Mouse (Mus musculus) lung, postnatal 0 days (tissue): ENCODE data around the gene Lsm4. TPM values are rescaled to one million over a fixed set of nuclear protein-coding genes. Genes with fewer than 3 reads are reported as not detected.

Experiments
- ATAC-seq: fragments of 200-750 bp; cut with Nextera tagmentation; 2 replicates; pipeline ENCODE4 v1.8.0; 2017; ENCODE audit warnings: moderate library complexity
- DNase-seq: peaks from one replicate; pipeline ENCODE4 v3.0.0-alpha.2; 2016; ENCODE audit warnings: low spot score
- H3K27ac ChIP-seq: fragments of 300-500 bp; sonication (generic); 2 replicates; pipeline ENCODE4 v1.5.1; 2014; ENCODE audit warnings: antibody characterized with exemption, mild to moderate bottlenecking, low read length, mixed read lengths
- H3K27me3 ChIP-seq: fragments of 300-500 bp; sonication (generic); replicated peaks from 2 replicates; pipeline ENCODE4 v1.6.1; 2014; ENCODE audit warnings: low read length, mixed read lengths; ENCODE audit not compliant: insufficient read depth
- H3K36me3 ChIP-seq: fragments of 300-500 bp; sonication (generic); 2 replicates; pipeline ENCODE4 v1.6.1; 2014; ENCODE audit warnings: low read length, mixed read lengths; ENCODE audit not compliant: insufficient read depth
- H3K4me1 ChIP-seq: fragments of 300-500 bp; sonication (generic); 2 replicates; pipeline ENCODE4 v1.6.1; 2014; ENCODE audit warnings: antibody characterized with exemption, low read depth, low read length, mixed read lengths; ENCODE audit not compliant: insufficient read depth
- H3K4me2 ChIP-seq: fragments of 300-500 bp; sonication (generic); replicated peaks from 2 replicates; pipeline ENCODE4 v1.6.1; 2014; ENCODE audit warnings: low read depth, mild to moderate bottlenecking, low read length, moderate library complexity, mixed read lengths
- H3K4me3 ChIP-seq: fragments of 300-500 bp; sonication (generic); 2 replicates; pipeline ENCODE4 v1.5.1; 2014; ENCODE audit warnings: low read depth, low read length
- H3K9ac ChIP-seq: fragments of 300-500 bp; sonication (generic); replicated peaks from 2 replicates; pipeline ENCODE4 v1.6.1; 2014; ENCODE audit warnings: low read depth, mild to moderate bottlenecking
- H3K9me3 ChIP-seq: fragments of 300-500 bp; sonication (generic); 2 replicates; pipeline ENCODE4 v1.6.1; 2016; ENCODE audit warnings: low read length, mixed read lengths
- CTCF ChIP-seq: IDR thresholded peaks from 2 replicates; pipeline ENCODE4 v1.5.1; 2016; ENCODE audit warnings: antibody characterized with exemption, mild to moderate bottlenecking
- EP300 ChIP-seq: IDR thresholded peaks from 2 replicates; pipeline ENCODE4 v1.6.1; 2016; ENCODE audit warnings: antibody characterized with exemption, mild to moderate bottlenecking, control low read depth
- WGBS: fragments of 180-500 bp; shearing (Covaris S2); extraction: QIAGEN DNeasy Blood & Tissue Kit; methylation state at CpG from one replicate; pipeline ENCODE4 v1.1.7; 2014; 5-methylcytosine and 5-hydroxymethylcytosine counted together
- polyA plus RNA-seq: library from polyadenylated mRNA; unstranded; fragments of >200 nt; fragmentation: Nextera tagmentation; extraction: Ambion mirVana; gene quantifications from 2 replicates; pipeline ENCODE4 v1.2.1, GENCODE M21; 2015

Lsm4 gene
- polyA plus RNA-seq, 1 experiment from 2014 or later = 104 TPM

DNA sequence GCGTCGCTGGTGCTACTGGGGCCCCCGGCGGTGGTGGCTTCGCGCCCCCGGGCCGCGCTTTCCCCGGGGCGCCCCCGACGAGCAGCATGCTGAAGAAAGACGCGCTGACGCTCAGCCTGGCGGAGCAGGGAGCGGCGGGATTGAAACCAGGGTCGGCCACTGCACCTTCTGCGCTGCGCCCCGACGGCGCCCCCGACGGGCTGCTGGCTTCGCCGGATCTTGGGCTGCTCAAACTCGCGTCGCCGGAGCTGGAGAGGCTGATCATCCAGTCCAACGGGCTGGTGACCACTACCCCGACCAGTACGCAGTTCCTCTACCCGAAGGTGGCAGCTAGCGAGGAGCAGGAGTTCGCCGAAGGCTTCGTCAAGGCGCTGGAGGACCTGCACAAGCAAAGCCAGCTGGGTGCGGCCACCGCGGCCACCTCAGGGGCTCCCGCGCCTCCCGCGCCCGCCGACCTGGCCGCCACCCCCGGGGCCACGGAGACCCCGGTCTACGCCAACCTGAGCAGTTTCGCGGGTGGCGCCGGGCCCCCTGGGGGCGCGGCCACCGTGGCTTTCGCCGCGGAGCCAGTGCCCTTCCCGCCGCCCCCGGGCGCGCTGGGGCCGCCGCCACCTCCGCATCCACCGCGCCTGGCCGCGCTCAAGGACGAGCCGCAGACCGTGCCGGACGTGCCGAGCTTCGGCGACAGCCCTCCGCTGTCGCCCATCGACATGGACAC is 26.2 kb downstream of the Lsm4 start:
- H3K27me3 ChIP-seq = no peaks in the 10 kb centered on the region
- 4% methylated on average over 69 of the region's 89 CpGs for WGBS
- H3K36me3 ChIP-seq = 0 out of 2 replicates have a peak, but pooled peaks cover 7% of the 10 kb centered on the region
- DNase-seq = no peak
- H3K4me3 ChIP-seq = peak overlapping the region; percentile 98
- peak overlapping the region; percentile 99 for H3K9ac ChIP-seq
- TF ChIP-seq CTCF (peak; percentile 44; the same call in 1 of the 2 replicates), EP300 (no peak)
- no peaks in the 10 kb centered on the region for H3K9me3 ChIP-seq
- peak overlapping the region; percentile 64 for H3K4me2 ChIP-seq
- no peak; the same call in 1 of the 2 replicates for ATAC-seq
- peaks cover 32% of the 10 kb centered on the region for H3K4me1 ChIP-seq
- H3K27ac ChIP-seq = peak overlapping the region; percentile 99

GRCm38 (mm10) chr8:70699834-70700554 is 26.9 kb downstream of the Lsm4 start:
- peaks cover 32% of the 10 kb centered on the region for H3K4me1 ChIP-seq
- peak overlapping the region; percentile 64 for H3K4me2 ChIP-seq
- H3K36me3 ChIP-seq = 0 out of 2 replicates have a peak, but pooled peaks cover 7% of the 10 kb centered on the region
- no peak; the same call in 1 of the 2 replicates for TF ChIP-seq CTCF
- TF ChIP-seq EP300 = no peak
- no peaks in the 10 kb centered on the region for H3K27me3 ChIP-seq
- peak overlapping the region; percentile 99 for H3K27ac ChIP-seq
- DNase-seq (peak; percentile 87), ATAC-seq (no peak)
- no peaks in the 10 kb centered on the region for H3K9me3 ChIP-seq
- H3K4me3 ChIP-seq = peak overlapping the region; percentile 98
- WGBS = under 1% methylated on average over 53 of the region's 59 CpGs
- H3K9ac ChIP-seq = peak overlapping the region; percentile 99

- Histone ChIP-seq H3K4me3 (peak overlapping the region; percentile 98), H3K27ac (peak overlapping the region; percentile 99), H3K36me3 (0 out of 2 replicates have a peak, but pooled peaks cover 7% of the 10 kb centered on the region), H3K4me1 (peaks cover 28% of the 10 kb centered on the region), H3K4me2 (peak overlapping the region; percentile 64), H3K9ac (peak overlapping the region; percentile 99; the same call in 1 of the 2 replicates), H3K9me3 (no peaks in the 10 kb centered on the region), H3K27me3 (no peaks in the 10 kb centered on the region)
- ATAC-seq = peak; percentile 7
- TF ChIP-seq CTCF (peak; percentile 88), EP300 (peak; percentile 42; the same call in 1 of the 2 replicates)
- WGBS = 0% methylated on average over 20 of the region's 20 CpGs
- DNase-seq = peak; percentile 96
Observed at GRCm38 (mm10) chr8:70700555-70700922, 27.5 kb downstream of the Lsm4 start.

- TF ChIP-seq CTCF = no peak
- no peak for TF ChIP-seq EP300
- no peaks in the 10 kb centered on the region for H3K9me3 ChIP-seq
- H3K9ac ChIP-seq = peak overlapping the region; percentile 99; the same call in 1 of the 2 replicates
- peak overlapping the region; percentile 64 for H3K4me2 ChIP-seq
- DNase-seq (peak; percentile 47), ATAC-seq (no peak)
- H3K4me1 ChIP-seq = peaks cover 22% of the 10 kb centered on the region; the same call in 1 of the 2 replicates
- peak overlapping the region; percentile 99; the same call in 1 of the 2 replicates for H3K27ac ChIP-seq
- no peaks in the 10 kb centered on the region for H3K27me3 ChIP-seq
- WGBS = 54% methylated on average over 10 of the region's 10 CpGs
- 0 out of 2 replicates have a peak, but pooled peaks cover 7% of the 10 kb centered on the region for H3K36me3 ChIP-seq
- peak overlapping the region; percentile 98 for H3K4me3 ChIP-seq
Observed at GRCm38 (mm10) chr8:70701048-70701981, 28.3 kb downstream of the Lsm4 start.

- Histone ChIP-seq H3K36me3 (0 out of 2 replicates have a peak, but pooled peaks cover 7% of the 10 kb centered on the region), H3K4me2 (0 out of 2 replicates have a peak overlapping the region, but pooled peaks have one; percentile 64), H3K27ac (peak overlapping the region; percentile 52), H3K9me3 (no peaks in the 10 kb centered on the region), H3K4me3 (no peak overlapping the region), H3K4me1 (peaks cover 13% of the 10 kb centered on the region; the same call in 1 of the 2 replicates), H3K9ac (no peak overlapping the region), H3K27me3 (no peaks in the 10 kb centered on the region)
- ATAC-seq (no peak), DNase-seq (peak; percentile 36)
- no peak for TF ChIP-seq EP300
- no peak for TF ChIP-seq CTCF
- WGBS = 76% methylated on average over 2 of the region's 2 CpGs
Observed at GRCm38 (mm10) chr8:70701982-70702841, 29.2 kb downstream of the Lsm4 start.
